Mouse (Mus musculus): ENCODE data around the gene Lrig2. TPM values are rescaled to one million over a fixed set of nuclear protein-coding genes. Genes with fewer than 3 reads are reported as not detected.

Lrig2 gene
- polyA plus RNA-seq (2012; rRNA removed) = 4.1 and 5.8 TPM in 2 replicates

DNA sequence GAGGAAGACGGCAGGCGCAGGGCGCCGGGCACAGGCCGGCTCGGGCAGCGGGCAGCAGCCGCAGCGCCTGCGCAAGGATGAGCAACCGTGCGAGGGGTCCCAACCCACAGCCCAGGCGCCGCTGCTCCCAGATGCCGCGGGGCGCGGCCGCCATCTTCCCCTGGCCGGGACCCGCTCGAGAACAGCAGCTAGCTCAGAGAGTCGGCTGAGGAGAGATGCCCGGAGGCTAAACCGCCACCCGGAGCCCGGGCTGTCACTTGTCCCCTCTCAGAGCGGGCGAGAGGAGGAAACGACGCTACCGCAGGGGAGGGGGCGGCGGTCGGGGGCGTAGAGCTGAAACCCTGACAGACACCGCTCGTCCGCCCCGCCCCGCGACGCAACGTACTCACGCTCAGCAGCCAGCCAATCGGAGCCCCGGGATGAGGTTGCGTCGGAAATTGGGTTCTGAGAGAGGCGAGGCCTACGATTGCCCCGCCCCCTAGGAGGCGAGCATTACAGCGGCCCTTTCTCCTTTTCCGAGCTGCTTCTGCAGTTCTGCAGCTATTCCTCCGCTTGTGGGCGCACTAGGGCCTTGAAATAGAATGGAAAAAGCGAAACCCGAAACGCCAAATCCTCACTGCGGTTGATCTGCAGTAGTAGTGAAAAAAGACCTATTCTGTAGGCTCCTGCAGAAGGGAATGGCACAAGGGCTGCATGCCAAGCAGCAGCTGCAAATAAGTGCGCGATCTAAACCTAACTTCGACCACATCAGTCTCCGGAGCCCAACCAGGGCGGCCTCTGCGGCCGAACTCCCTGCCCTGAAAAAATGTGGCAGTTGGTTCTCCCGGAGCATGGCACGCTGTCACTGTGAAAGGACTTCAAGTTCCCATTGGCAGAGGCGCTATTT is at the start of gene Lrig2:
Gene Lrig2 (minus strand): TSS at position 381 of the 886 bp plus-strand sequence.
- under 1% methylated on average over 71 of the region's 71 CpGs for WGBS
- peak; percentile 97 for DNase-seq (ENCODE audit: low read depth, low spot score)

- 88% methylated on average over 1 of the region's 1 CpGs for WGBS
- no peak for DNase-seq (ENCODE audit: low read depth, low spot score)
These were observed 44.9 kb upstream of the Lrig2 start for GRCm38 (mm10) chr3:104556624-104557023.

DNA sequence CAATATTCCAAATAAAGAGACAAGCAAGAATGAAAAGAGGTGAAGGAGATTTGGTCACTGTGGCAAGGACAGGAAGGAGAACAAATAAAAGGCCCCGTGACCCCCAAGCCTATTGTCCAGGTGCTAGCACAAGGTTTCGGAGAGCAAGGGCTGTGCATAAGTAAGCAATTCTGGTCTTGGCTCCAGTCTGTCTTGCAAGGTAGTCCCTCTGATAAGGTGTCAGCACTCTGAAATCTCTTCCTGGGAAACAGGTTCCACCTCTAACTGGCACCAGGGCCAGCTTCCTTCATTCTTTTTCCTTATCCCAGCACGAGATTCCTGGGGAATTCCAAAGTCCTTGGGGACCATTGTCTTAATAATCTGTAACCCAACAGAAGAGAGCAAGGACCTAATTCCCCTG is 38.9 kb upstream of the Lrig2 start:
- no peak for DNase-seq (ENCODE audit: low read depth, low spot score)
- 34% methylated on average over 3 of the region's 3 CpGs for WGBS

GRCm38 (mm10) chr3:104548367-104549087 is 36.8 kb upstream of the Lrig2 start:
- 46% methylated on average over 15 of the region's 15 CpGs for WGBS
- DNase-seq (ENCODE audit: low read depth, low spot score) = no peak

- no peak for DNase-seq (ENCODE audit: low read depth, low spot score)
- 97% methylated on average over 3 of the region's 3 CpGs for WGBS
These were observed 32.1 kb upstream of the Lrig2 start for GRCm38 (mm10) chr3:104543825-104544224.

DNA sequence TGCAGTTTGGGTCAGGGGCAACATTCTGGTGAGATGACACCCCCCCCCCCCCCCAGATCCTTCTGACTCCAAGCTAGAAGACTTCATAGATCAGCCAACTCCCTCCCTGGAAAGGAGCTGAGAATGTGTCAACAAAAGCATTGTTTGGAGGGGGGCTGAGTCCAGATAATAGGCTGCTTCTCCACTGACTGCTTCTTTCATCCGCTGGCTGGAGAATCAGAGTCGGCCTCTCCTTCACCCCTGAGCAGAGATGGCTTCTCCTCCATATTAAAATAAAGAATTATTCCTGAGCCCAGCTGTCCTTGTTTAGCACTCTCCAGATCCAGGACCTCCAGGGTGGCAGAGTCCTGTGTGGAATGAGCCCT is 30.3 kb upstream of the Lrig2 start:
- WGBS = 27% methylated on average over 2 of the region's 2 CpGs
- no peak for DNase-seq (ENCODE audit: low read depth, low spot score)

GRCm38 (mm10) chr3:104541139-104542064 is 29.7 kb upstream of the Lrig2 start:
- DNase-seq (ENCODE audit: low read depth, low spot score) = no peak
- 9% methylated on average over 21 of the region's 21 CpGs for WGBS

DNA sequence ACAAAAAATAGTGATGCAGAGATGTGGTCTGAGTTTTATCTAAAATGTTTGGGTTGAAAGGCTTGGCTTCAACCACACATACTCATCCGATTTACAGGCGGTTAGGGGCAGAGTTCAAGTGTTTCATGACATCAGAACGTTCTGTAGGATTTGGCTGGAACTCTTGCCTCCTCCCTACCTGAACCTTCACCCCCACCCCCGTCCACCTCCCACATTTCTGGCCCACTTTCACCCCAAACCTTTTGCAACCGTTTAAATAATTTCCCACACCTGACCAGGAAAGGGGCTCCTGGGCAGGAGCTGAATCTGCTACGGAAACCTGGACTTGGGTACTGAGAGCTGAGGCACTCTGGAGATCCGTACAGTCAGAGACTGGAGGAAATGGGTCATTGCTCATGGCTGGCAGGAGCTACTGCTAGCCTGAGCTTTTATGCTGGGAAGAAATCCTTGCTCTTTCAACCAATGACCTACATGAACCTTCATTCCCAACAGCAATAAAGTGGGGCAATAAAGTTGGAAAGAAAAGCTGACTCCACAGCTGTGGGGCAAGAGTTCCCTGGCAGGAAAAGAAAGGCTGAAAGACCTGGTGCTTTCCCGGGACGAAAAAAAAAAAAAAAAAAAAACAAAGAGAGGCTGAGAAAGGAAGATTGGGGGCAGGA is 28.9 kb upstream of the Lrig2 start:
- peak; percentile 89 for DNase-seq (ENCODE audit: low read depth, low spot score)

GRCm38 (mm10) chr3:104533223-104533622 is 21.5 kb upstream of the Lrig2 start:
- DNase-seq (ENCODE audit: low read depth, low spot score) = no peak
- 95% methylated on average over 1 of the region's 1 CpGs for WGBS

More for the DNA sequence above, 28.9 kb upstream of the Lrig2 start:
- 19% methylated on average over 9 of the region's 9 CpGs for WGBS

GRCm38 (mm10) chr3:104526115-104526882 is 14.6 kb upstream of the Lrig2 start:
- WGBS = 26% methylated on average over 4 of the region's 4 CpGs
- DNase-seq (ENCODE audit: low read depth, low spot score) = peak; percentile 53

GRCm38 (mm10) chr3:104525516-104525915 is 13.8 kb upstream of the Lrig2 start:
- 17% methylated on average over 2 of the region's 2 CpGs for WGBS
- DNase-seq (ENCODE audit: low read depth, low spot score) = no peak

GRCm38 (mm10) chr3:104525029-104525428 is 13.3 kb upstream of the Lrig2 start:
- no peak for DNase-seq (ENCODE audit: low read depth, low spot score)
- 44% methylated on average over 1 of the region's 1 CpGs for WGBS

GRCm38 (mm10) chr3:104523333-104523871 is 11.7 kb upstream of the Lrig2 start:
- 53% methylated on average over 4 of the region's 4 CpGs for WGBS
- DNase-seq (ENCODE audit: low read depth, low spot score) = no peak

DNA sequence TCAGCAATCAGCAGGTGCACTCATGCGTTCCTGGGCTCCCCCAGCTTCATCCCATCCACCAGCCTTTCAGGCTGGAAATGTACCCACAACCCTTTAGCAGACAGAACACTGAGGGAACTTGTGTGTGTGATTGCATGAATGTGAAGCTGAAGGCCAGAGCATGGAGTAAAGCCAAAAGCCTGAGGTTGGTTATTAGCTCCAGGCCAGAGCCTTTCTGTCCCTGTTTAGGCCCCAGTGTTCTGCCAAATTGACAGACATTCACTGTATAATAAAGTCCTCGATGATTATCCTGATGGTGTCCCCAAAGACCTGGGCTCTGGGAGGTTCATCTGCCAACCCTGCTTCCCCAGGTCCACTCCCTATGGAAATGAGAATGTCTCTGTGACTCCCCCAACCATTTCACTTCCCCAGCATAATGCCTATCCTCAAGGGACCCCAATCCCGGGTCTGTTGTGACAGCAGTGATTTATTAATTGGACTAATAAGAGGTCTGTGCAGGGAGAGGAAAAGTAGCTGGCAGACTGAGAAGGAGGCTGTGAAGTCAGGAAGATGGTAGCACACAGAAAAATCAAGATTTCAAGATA is 9.7 kb upstream of the Lrig2 start:
- 71% methylated on average over 3 of the region's 3 CpGs for WGBS
- DNase-seq (ENCODE audit: low read depth, low spot score) = no peak

GRCm38 (mm10) chr3:104520471-104520870 is 8.8 kb upstream of the Lrig2 start:
- no peak for DNase-seq (ENCODE audit: low read depth, low spot score)
- WGBS = 36% methylated on average over 3 of the region's 3 CpGs

DNA sequence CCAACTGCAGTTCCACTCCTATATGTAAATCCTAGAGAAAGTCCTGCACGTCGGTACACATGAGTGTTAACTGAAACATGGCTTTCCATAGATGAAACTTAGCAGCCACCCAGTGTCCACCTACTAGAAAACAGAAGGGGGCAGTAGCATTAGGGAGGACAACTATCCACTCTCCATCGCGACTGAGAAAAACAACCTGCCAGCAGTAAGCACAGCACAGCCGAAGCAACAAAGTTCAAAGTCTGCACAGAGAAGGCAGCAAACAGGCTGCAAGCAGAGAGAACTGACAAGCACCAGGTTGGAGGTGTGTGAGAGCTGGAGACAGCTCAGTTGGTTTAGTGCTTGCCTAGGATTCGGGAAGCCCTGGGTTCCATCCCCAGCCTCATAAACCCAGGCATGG is 7.2 kb upstream of the Lrig2 start:
- 25% methylated on average over 6 of the region's 6 CpGs for WGBS
- no peak for DNase-seq (ENCODE audit: low read depth, low spot score)

DNA sequence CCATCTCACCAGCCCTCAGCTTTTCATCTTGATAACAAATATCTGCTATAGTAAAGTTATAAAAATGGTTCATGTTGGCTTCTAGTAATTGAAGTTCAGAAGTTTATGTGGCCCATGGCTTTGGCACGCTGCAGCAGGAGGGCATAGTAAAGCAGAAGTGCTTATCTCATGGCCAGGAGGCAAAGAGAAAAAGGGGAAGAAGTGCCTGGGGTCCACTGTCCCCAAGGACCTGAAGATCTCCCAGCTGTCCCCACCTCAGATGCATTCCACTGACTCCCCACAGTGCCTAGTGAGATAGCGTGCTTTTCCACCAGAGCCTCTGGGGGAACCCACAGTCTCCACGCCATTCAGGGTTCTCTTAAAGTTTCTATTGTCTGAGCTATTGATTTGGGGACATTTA is 6.7 kb upstream of the Lrig2 start:
- no peak for DNase-seq (ENCODE audit: low read depth, low spot score)
- 77% methylated on average over 3 of the region's 3 CpGs for WGBS

DNA sequence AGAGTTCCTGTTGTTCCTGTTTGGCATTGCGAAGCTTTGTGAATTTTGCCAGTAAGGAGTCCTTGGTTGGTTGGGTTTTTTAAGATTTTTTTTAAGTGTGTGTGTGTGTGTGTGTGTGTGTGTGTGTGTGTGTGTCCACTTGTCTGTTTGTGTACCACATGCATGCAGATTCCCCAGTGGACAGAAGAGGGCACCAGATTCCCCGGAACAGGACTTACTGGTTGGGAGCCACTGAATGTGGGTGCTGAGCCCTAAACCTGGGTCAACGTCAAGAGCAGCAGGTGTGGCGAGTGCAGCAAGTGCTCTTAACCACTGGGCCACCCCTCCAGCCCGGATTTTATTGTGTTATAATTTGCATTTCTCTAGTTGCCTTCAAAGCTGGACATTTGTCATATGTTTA is 5.4 kb upstream of the Lrig2 start:
- no peak for DNase-seq (ENCODE audit: low read depth, low spot score)
- 85% methylated on average over 5 of the region's 5 CpGs for WGBS

All from large intestine, adult 2 months (tissue).